Mouse (Mus musculus) MEL (cell line): Measurements from ENCODE around the gene Vpreb3. TPM values are rescaled to one million over a fixed set of nuclear protein-coding genes. Genes with fewer than 3 reads are reported as not detected.

Experiments
- DNase-seq: peaks from one replicate; pipeline ENCODE4 v3.0.0; 2011; ENCODE audit warnings: low read depth, low spot score
- H3K27ac ChIP-seq: 2 replicates; pipeline ENCODE4 v1.5.1; 2012; ENCODE audit warnings: low read depth, mild to moderate bottlenecking, control low read depth, low read length, moderate library complexity; ENCODE audit not compliant: control insufficient read depth
- H3K27me3 ChIP-seq, 2 experiments: fragments of 150-350 bp in 1 of 2; sonication (generic) in 1 of 2; 2 replicates each; pipeline ENCODE4 v1.6.1; 2012; ENCODE audit warnings: low read length in 2 of 2, mild to moderate bottlenecking in 2 of 2, improper control_type of control experiment in 1 of 2, moderate library complexity in 1 of 2; ENCODE audit not compliant: insufficient read depth in 2 of 2, control insufficient read depth in 1 of 2
- H3K36me3 ChIP-seq, 2 experiments: 2 replicates each; pipeline ENCODE4 v1.6.1; 2012 to 2014; ENCODE audit warnings: low read length in 2 of 2, improper control_type of control experiment in 1 of 2, inconsistent platforms in 1 of 2, mild to moderate bottlenecking in 1 of 2; ENCODE audit not compliant: insufficient read depth in 2 of 2, control insufficient read depth in 1 of 2
- H3K4me1 ChIP-seq, 2 experiments: fragments of 150-350 bp in 1 of 2; sonication (generic) in 1 of 2; 2 replicates each; pipeline ENCODE4 v1.6.1; 2012; ENCODE audit warnings: low read length in 2 of 2, improper control_type of control experiment in 1 of 2, mild to moderate bottlenecking in 1 of 2; ENCODE audit not compliant: insufficient read depth in 2 of 2, control insufficient read depth in 1 of 2
- H3K4me3 ChIP-seq, 2 experiments: fragments of 150-350 bp in 1 of 2; sonication (generic) in 1 of 2; 2 replicates each; pipeline ENCODE4 v1.5.1; 2012; ENCODE audit warnings: low read depth in 2 of 2, low read length in 2 of 2, mild to moderate bottlenecking in 2 of 2, moderate library complexity in 2 of 2, control low read depth in 1 of 2, improper control_type of control experiment in 1 of 2; ENCODE audit not compliant: control insufficient read depth in 1 of 2, insufficient read depth in 1 of 2
- H3K79me2 ChIP-seq: 2 replicates; pipeline ENCODE4 v1.6.1; 2012; ENCODE audit warnings: mild to moderate bottlenecking, low read length, moderate library complexity; ENCODE audit not compliant: control insufficient read depth, poor library complexity, insufficient read depth
- H3K9ac ChIP-seq: 2 replicates; pipeline ENCODE4 v1.6.1; 2012; ENCODE audit warnings: low read depth, mild to moderate bottlenecking, control low read depth, low read length, moderate library complexity; ENCODE audit not compliant: control insufficient read depth, poor library complexity, severe bottlenecking
- H3K9me3 ChIP-seq: fragments of 150-350 bp; sonication (generic); replicated peaks from 2 replicates; pipeline ENCODE4 v1.6.1; 2012; ENCODE audit warnings: mild to moderate bottlenecking, low read length, improper control_type of control experiment, moderate library complexity; ENCODE audit not compliant: insufficient read depth
- ELF1 ChIP-seq: IDR thresholded peaks from 2 replicates; pipeline ENCODE4 v1.6.1; 2014; ENCODE audit warnings: low read depth, mild to moderate bottlenecking, inconsistent platforms, low read length, improper control_type of control experiment, moderate library complexity
- GABPA ChIP-seq: IDR thresholded peaks from 2 replicates; pipeline ENCODE4 v1.6.1; 2012; ENCODE audit warnings: low read depth, mild to moderate bottlenecking, inconsistent platforms, low read length, improper control_type of control experiment, moderate library complexity
- GATA1 ChIP-seq: IDR thresholded peaks from 2 replicates; pipeline ENCODE4 v1.6.1; 2011; ENCODE audit warnings: low read depth, low read length, improper control_type of control experiment
- JUND ChIP-seq: IDR thresholded peaks from 2 replicates; pipeline ENCODE4 v1.6.1; 2011; ENCODE audit warnings: low read depth, mild to moderate bottlenecking, improper control_type of control experiment, low read length
- KAT2A ChIP-seq: conservative IDR thresholded peaks from 2 replicates; pipeline ENCODE4 v1.6.1; 2012; ENCODE audit warnings: low read depth, low read length, improper control_type of control experiment, inconsistent platforms
- MAZ ChIP-seq: IDR thresholded peaks from 2 replicates; pipeline ENCODE4 v1.6.1; 2012; ENCODE audit warnings: low read depth, mild to moderate bottlenecking, inconsistent platforms, low read length, improper control_type of control experiment
- MEF2A ChIP-seq: IDR thresholded peaks from 2 replicates; pipeline ENCODE4 v1.6.1; 2014; ENCODE audit warnings: low read depth, mild to moderate bottlenecking, inconsistent platforms, low read length, improper control_type of control experiment; ENCODE audit not compliant: poor library complexity, insufficient replicate concordance, severe bottlenecking; ENCODE audit errors: extremely low read depth
- MXI1 ChIP-seq: IDR thresholded peaks from 2 replicates; pipeline ENCODE4 v1.6.1; 2011; ENCODE audit warnings: mild to moderate bottlenecking, low read depth, low read length, improper control_type of control experiment
- MYB ChIP-seq: IDR thresholded peaks from 2 replicates; pipeline ENCODE4 v1.6.1; 2011; ENCODE audit warnings: mild to moderate bottlenecking, low read depth, low read length, improper control_type of control experiment
- NELFE ChIP-seq: IDR thresholded peaks from 2 replicates; pipeline ENCODE4 v1.6.1; 2011; ENCODE audit warnings: low read depth, low read length, improper control_type of control experiment
- POLR2A ChIP-seq, 2 experiments: IDR thresholded peaks; 2 replicates each; pipeline ENCODE4 v1.6.1; 2011 to 2012; ENCODE audit warnings: low read length in 2 of 2, mild to moderate bottlenecking in 2 of 2, control low read depth in 1 of 2, improper control_type of control experiment in 1 of 2, low read depth in 1 of 2, moderate library complexity in 1 of 2; ENCODE audit not compliant: control insufficient read depth in 1 of 2, insufficient read depth in 1 of 2, poor library complexity in 1 of 2
- POLR2AphosphoS5 ChIP-seq: IDR thresholded peaks from 2 replicates; pipeline ENCODE4 v1.6.1; 2012; ENCODE audit warnings: low read depth, borderline replicate concordance, mild to moderate bottlenecking, inconsistent platforms, low read length, moderate library complexity, mixed read lengths
- SIN3A ChIP-seq: IDR thresholded peaks from 2 replicates; pipeline ENCODE4 v1.6.1; 2012; ENCODE audit warnings: low read length, improper control_type of control experiment, inconsistent platforms
- UBTF ChIP-seq: IDR thresholded peaks from 2 replicates; pipeline ENCODE4 v1.6.1; 2012; ENCODE audit warnings: low read depth, mild to moderate bottlenecking, inconsistent platforms, low read length, improper control_type of control experiment, moderate library complexity, borderline replicate concordance; ENCODE audit not compliant: insufficient read depth
- USF1 ChIP-seq: IDR thresholded peaks from 2 replicates; pipeline ENCODE4 v1.6.1; 2014; ENCODE audit warnings: low read depth, mild to moderate bottlenecking, inconsistent platforms, low read length, improper control_type of control experiment, moderate library complexity
- USF2 ChIP-seq, 2 experiments: IDR thresholded peaks; 2 replicates each; pipeline ENCODE4 v1.6.1; 2011 to 2012; ENCODE audit warnings: improper control_type of control experiment in 2 of 2, low read length in 2 of 2, borderline replicate concordance in 1 of 2, inconsistent platforms in 1 of 2, low read depth in 1 of 2, mild to moderate bottlenecking in 1 of 2; ENCODE audit not compliant: insufficient read depth in 1 of 2
- ZC3H11A ChIP-seq: IDR thresholded peaks from 2 replicates; pipeline ENCODE4 v1.6.1; 2012; ENCODE audit warnings: low read depth, mild to moderate bottlenecking, inconsistent platforms, low read length, improper control_type of control experiment
- ZMIZ1 ChIP-seq: IDR thresholded peaks from 2 replicates; pipeline ENCODE4 v1.6.1; 2012; ENCODE audit warnings: low read depth, mild to moderate bottlenecking, inconsistent platforms, low read length, improper control_type of control experiment, moderate library complexity
- polyA plus RNA-seq, 2 experiments: library from polyadenylated mRNA; stranded (reverse) in 1 of 2; unstranded in 1 of 2; fragments of >175 nt in 1 of 2; fragments of >200 nt in 1 of 2; gene quantifications; 2 replicates each; pipeline versions ENCODE4 v1.2.1 to v1.2.4; 2012; ENCODE audit warnings: low replicate concordance in 2 of 2, low read depth in 1 of 2; ENCODE audit not compliant: insufficient read length in 2 of 2, insufficient read depth in 1 of 2, missing spikeins in 1 of 2
- total RNA-seq: library from RNA; depleted of rRNA; stranded (reverse); fragments of 300-350 nt; gene quantifications from 2 replicates; pipeline ENCODE4 v1.2.3, GENCODE M21; 2012

The Vpreb3 gene
- total and polyA plus RNA-seq, 3 experiments, result 0.27 to 0.88 TPM; not detected in 1

- no peak overlapping the region for H3K9ac ChIP-seq
- H3K36me3 ChIP-seq, result peaks cover 0 to 2% of the 10 kb centered on the region in 2 experiments; a peak in 1 of 4 replicates
- H3K27ac ChIP-seq, result no peak overlapping the region
- peaks cover 0 to 2% of the 10 kb centered on the region in 2 experiments; a peak in 1 of 4 replicates for H3K4me1 ChIP-seq
- H3K27me3 ChIP-seq, result no peaks in the 10 kb centered on the region; a peak in 1 of 4 replicates
- no peak overlapping the region for H3K4me3 ChIP-seq
- TF ChIP-seq JUND, result no peak
- TF ChIP-seq USF2 (IDR thresholded peaks at IDR 0.05; ENCODE audit: borderline replicate concordance in 1 of 2, insufficient read depth in 1 of 2, low read depth in 1 of 2, low read length in 2 of 2), result no peak
- no peak for TF ChIP-seq SIN3A
- no peak for TF ChIP-seq GATA1
- TF ChIP-seq MAZ, result no peak
- no peak for TF ChIP-seq MEF2A
- TF ChIP-seq POLR2A (IDR thresholded peaks at IDR 0.05; ENCODE audit: control insufficient read depth in 1 of 2, insufficient read depth in 1 of 2, low read depth in 1 of 2, low read length in 2 of 2, poor library complexity in 1 of 2), result no peak
- no peak for TF ChIP-seq USF1
- TF ChIP-seq MYB, result no peak
- TF ChIP-seq NELFE, result no peak
- no peak for TF ChIP-seq ELF1
- no peak for TF ChIP-seq GABPA
- TF ChIP-seq ZMIZ1, result no peak
- TF ChIP-seq MXI1, result no peak
- H3K9me3 ChIP-seq, result no peaks in the 10 kb centered on the region
- no peak for DNase-seq
- H3K79me2 ChIP-seq, result no peaks in the 10 kb centered on the region
Measured at GRCm38 (mm10) chr10:75930304-75930703, 12.6 kb upstream of the Vpreb3 start.

- H3K27me3 ChIP-seq, result no peaks in the 10 kb centered on the region; a peak in 1 of 4 replicates
- no peak overlapping the region for H3K4me3 ChIP-seq
- H3K79me2 ChIP-seq, result peaks cover 6% of the 10 kb centered on the region
- peaks cover 0 to 2% of the 10 kb centered on the region in 2 experiments; a peak in 2 of 4 replicates for H3K36me3 ChIP-seq
- H3K27ac ChIP-seq, result no peak overlapping the region
- peaks cover 0 to 2% of the 10 kb centered on the region in 2 experiments; a peak in 1 of 4 replicates for H3K4me1 ChIP-seq
- no peak overlapping the region for H3K9ac ChIP-seq
- no peaks in the 10 kb centered on the region for H3K9me3 ChIP-seq
- TF ChIP-seq POLR2AphosphoS5, result no peak
- TF ChIP-seq KAT2A, result no peak
- no peak for TF ChIP-seq UBTF
- TF ChIP-seq ZC3H11A, result no peak
- no peak for DNase-seq
Measured at GRCm38 (mm10) chr10:75931311-75931710, 11.5 kb upstream of the Vpreb3 start.
